Mouse (Mus musculus): ENCODE results near the gene Gm10134. TPM values are rescaled to one million over a fixed set of nuclear protein-coding genes. Genes with fewer than 3 reads are reported as not detected.

Gene Gm10134
- polyA plus RNA-seq, 1 experiment from 2014 or later = 11.8 TPM

GRCm38 (mm10) chr2:28479208-28480204 lies 26.4 kb upstream of the Gm10134 start:
- WGBS = 39% methylated on average over 20 of the region's 20 CpGs
- Histone ChIP-seq H3K4me1 (replicated peaks) (peaks cover 8% of the 10 kb centered on the region), H3K27me3 (replicated peaks) (no peaks in the 10 kb centered on the region), H3K9ac (peak overlapping the region; percentile 44), H3K27ac (peak overlapping the region; percentile 81), H3K9me3 (no peaks in the 10 kb centered on the region), H3K4me2 (replicated peaks) (peak overlapping the region; percentile 57), H3K4me3 (replicated peaks) (peak overlapping the region; percentile 42), H3K36me3 (no peaks in the 10 kb centered on the region)
- peak; percentile 64 for ATAC-seq

GRCm38 (mm10) chr2:28483861-28484260 lies 22.0 kb upstream of the Gm10134 start:
- no peak overlapping the region for H3K4me3 ChIP-seq (replicated peaks)
- no peaks in the 10 kb centered on the region for H3K36me3 ChIP-seq
- no peak overlapping the region for H3K9ac ChIP-seq
- H3K27ac ChIP-seq = no peak overlapping the region
- no peak overlapping the region for H3K4me2 ChIP-seq (replicated peaks)
- H3K27me3 ChIP-seq (replicated peaks) = no peaks in the 10 kb centered on the region
- H3K9me3 ChIP-seq = no peaks in the 10 kb centered on the region
- 52% methylated on average over 2 of the region's 2 CpGs for WGBS
- ATAC-seq = peak; percentile 74
- peaks cover 8% of the 10 kb centered on the region for H3K4me1 ChIP-seq (replicated peaks)

- H3K36me3 ChIP-seq = no peaks in the 10 kb centered on the region
- H3K4me2 ChIP-seq (replicated peaks) = no peak overlapping the region
- ATAC-seq = no peak
- no peaks in the 10 kb centered on the region for H3K27me3 ChIP-seq (replicated peaks)
- 72% methylated on average over 2 of the region's 2 CpGs for WGBS
- H3K9me3 ChIP-seq = no peaks in the 10 kb centered on the region
- H3K4me1 ChIP-seq (replicated peaks) = peaks cover 18% of the 10 kb centered on the region; the same call in 1 of the 2 replicates
- no peak overlapping the region for H3K9ac ChIP-seq
- H3K27ac ChIP-seq = peak overlapping the region; percentile 64; the same call in 1 of the 2 replicates
- no peak overlapping the region for H3K4me3 ChIP-seq (replicated peaks)
Observed at GRCm38 (mm10) chr2:28494521-28494920, 11.4 kb upstream of the Gm10134 start.

GRCm38 (mm10) chr2:28495207-28495756 lies 10.6 kb upstream of the Gm10134 start:
- H3K4me1 ChIP-seq (replicated peaks) = peaks cover 18% of the 10 kb centered on the region; the same call in 1 of the 2 replicates
- H3K27ac ChIP-seq = peak overlapping the region; percentile 33; the same call in 1 of the 2 replicates
- no peak overlapping the region for H3K4me2 ChIP-seq (replicated peaks)
- H3K27me3 ChIP-seq (replicated peaks) = no peaks in the 10 kb centered on the region
- no peaks in the 10 kb centered on the region for H3K36me3 ChIP-seq
- no peak for ATAC-seq
- H3K4me3 ChIP-seq (replicated peaks) = no peak overlapping the region
- WGBS = 66% methylated on average over 14 of the region's 14 CpGs
- H3K9me3 ChIP-seq = no peaks in the 10 kb centered on the region
- no peak overlapping the region for H3K9ac ChIP-seq

GRCm38 (mm10) chr2:28495801-28496595 lies 9.9 kb upstream of the Gm10134 start:
- 0 out of 2 replicates have a peak, but pooled peaks have one; percentile 8 for ATAC-seq
- Histone ChIP-seq H3K4me2 (replicated peaks) (peak overlapping the region; percentile 20; the same call in 1 of the 2 replicates), H3K4me3 (replicated peaks) (no peak overlapping the region), H3K36me3 (no peaks in the 10 kb centered on the region), H3K27me3 (replicated peaks) (no peaks in the 10 kb centered on the region), H3K4me1 (replicated peaks) (peaks cover 18% of the 10 kb centered on the region; the same call in 1 of the 2 replicates), H3K9ac (no peak overlapping the region), H3K27ac (peak overlapping the region; percentile 75), H3K9me3 (no peaks in the 10 kb centered on the region)
- WGBS = 78% methylated on average over 16 of the region's 16 CpGs

GRCm38 (mm10) chr2:28496671-28497070 lies 9.2 kb upstream of the Gm10134 start, which contains the start of gene Gbgt1:
TSS of gene Gbgt1 (plus strand) at chr2:28496891.
- Histone ChIP-seq H3K9ac (no peak within 1 kb of the TSS), H3K9me3 (no peaks in the 10 kb centered on the region), H3K4me1 (replicated peaks) (peaks cover 18% of the 10 kb centered on the region; the same call in 1 of the 2 replicates), H3K27me3 (replicated peaks) (no peaks in the 10 kb centered on the region), H3K27ac (peak within 1 kb of the TSS; percentile 75), H3K4me2 (replicated peaks) (peak within 1 kb of the TSS; percentile 20), H3K36me3 (no peaks in the 10 kb centered on the region), H3K4me3 (replicated peaks) (no peak within 1 kb of the TSS)
- peak; percentile 47; the same call in 1 of the 2 replicates for ATAC-seq
- 65% methylated on average over 5 of the region's 5 CpGs for WGBS

- H3K27ac ChIP-seq = no peak overlapping the region
- no peak for ATAC-seq
- H3K36me3 ChIP-seq = no peaks in the 10 kb centered on the region
- H3K9ac ChIP-seq = no peak overlapping the region
- H3K9me3 ChIP-seq = no peaks in the 10 kb centered on the region
- no peaks in the 10 kb centered on the region for H3K27me3 ChIP-seq (replicated peaks)
- 81% methylated on average over 5 of the region's 5 CpGs for WGBS
- peak overlapping the region; percentile 20; the same call in 1 of the 2 replicates for H3K4me2 ChIP-seq (replicated peaks)
- H3K4me3 ChIP-seq (replicated peaks) = no peak overlapping the region
- peaks cover 18% of the 10 kb centered on the region; the same call in 1 of the 2 replicates for H3K4me1 ChIP-seq (replicated peaks)
Observed at GRCm38 (mm10) chr2:28497561-28497960, 8.3 kb upstream of the Gm10134 start.

- Histone ChIP-seq H3K9ac (no peak overlapping the region), H3K36me3 (no peaks in the 10 kb centered on the region), H3K27ac (no peak overlapping the region), H3K9me3 (no peaks in the 10 kb centered on the region), H3K4me3 (replicated peaks) (no peak overlapping the region), H3K4me2 (replicated peaks) (no peak overlapping the region), H3K27me3 (replicated peaks) (no peaks in the 10 kb centered on the region), H3K4me1 (replicated peaks) (peaks cover 18% of the 10 kb centered on the region; the same call in 1 of the 2 replicates)
- ATAC-seq = no peak
- 83% methylated on average over 4 of the region's 4 CpGs for WGBS
Observed at GRCm38 (mm10) chr2:28498431-28498830, 7.5 kb upstream of the Gm10134 start.

- 84% methylated on average over 10 of the region's 10 CpGs for WGBS
- no peak for ATAC-seq
Observed at GRCm38 (mm10) chr2:28502987-28503386, 2.9 kb upstream of the Gm10134 start.

GRCm38 (mm10) chr2:28504676-28505075 lies 1.2 kb upstream of the Gm10134 start:
- Histone ChIP-seq H3K27ac (no peak overlapping the region), H3K27me3 (replicated peaks) (no peaks in the 10 kb centered on the region), H3K9me3 (no peaks in the 10 kb centered on the region), H3K4me1 (replicated peaks) (no peaks in the 10 kb centered on the region), H3K9ac (no peak overlapping the region), H3K4me3 (replicated peaks) (no peak overlapping the region), H3K36me3 (no peaks in the 10 kb centered on the region), H3K4me2 (replicated peaks) (no peak overlapping the region)
- ATAC-seq = no peak
- 90% methylated on average over 13 of the region's 13 CpGs for WGBS

More at GRCm38 (mm10) chr2:28502987-28503386, 2.9 kb upstream of the Gm10134 start:
- Histone ChIP-seq H3K27me3 (replicated peaks) (no peaks in the 10 kb centered on the region), H3K9ac (no peak overlapping the region), H3K27ac (no peak overlapping the region), H3K4me1 (replicated peaks) (no peaks in the 10 kb centered on the region), H3K4me3 (replicated peaks) (no peak overlapping the region), H3K9me3 (no peaks in the 10 kb centered on the region), H3K4me2 (replicated peaks) (no peak overlapping the region), H3K36me3 (no peaks in the 10 kb centered on the region)

GRCm38 (mm10) chr2:28506291-28506690 lies 396 bp downstream of the Gm10134 start:
- no peak overlapping the region for H3K9ac ChIP-seq
- no peak overlapping the region for H3K27ac ChIP-seq
- no peaks in the 10 kb centered on the region for H3K27me3 ChIP-seq (replicated peaks)
- H3K4me1 ChIP-seq (replicated peaks) = no peaks in the 10 kb centered on the region
- no peak overlapping the region for H3K4me3 ChIP-seq (replicated peaks)
- no peaks in the 10 kb centered on the region for H3K9me3 ChIP-seq
- no peaks in the 10 kb centered on the region for H3K36me3 ChIP-seq
- no peak overlapping the region for H3K4me2 ChIP-seq (replicated peaks)
- WGBS = 83% methylated on average over 6 of the region's 6 CpGs
- ATAC-seq = no peak

Measured in intestine, embryonic 15.5 days (tissue).